Mouse (Mus musculus): ENCODE measurements around the gene Scgb1b10. TPM values are rescaled to one million over a fixed set of nuclear protein-coding genes. Genes with fewer than 3 reads are reported as not detected.
"Not testable (repeated sequence)": the region's sequence is repeated elsewhere in the genome, so short reads cannot be mapped to it uniquely, and the experiment has no call there.

Scgb1b10 gene
- total RNA-seq (2021), result not detected in 2 replicates
- long read RNA-seq, experiment 1, result 0 reads
- long read RNA-seq, experiment 2, result 0 reads

- not testable (repeated sequence) for DNase-seq
These were observed at the start of gene Scgb1b10 for GRCm38 (mm10) chr7:32100553-32100952. Gene Scgb1b10, plus strand, starts transcription at chr7:32100853.

Other genes with a start within 250 kb of the Scgb1b10 start
- gene Scgb2b11, start 110.3 kb downstream of the Scgb1b10 start, total RNA-seq (2021), result not detected in 2 replicates
- not detected in 2 replicates for gene Scgb1b11, start 122.0 kb downstream of the Scgb1b10 start, total RNA-seq (2021)
- not detected in 2 replicates for gene Scgb2b12, start 226.4 kb downstream of the Scgb1b10 start, total RNA-seq (2021)
- gene Scgb1b12, start 233.3 kb downstream of the Scgb1b10 start, total RNA-seq (2021), result not detected in 2 replicates